7 mouse cellular contexts compared by ENCODE assay signal in the genomic region with DNA sequence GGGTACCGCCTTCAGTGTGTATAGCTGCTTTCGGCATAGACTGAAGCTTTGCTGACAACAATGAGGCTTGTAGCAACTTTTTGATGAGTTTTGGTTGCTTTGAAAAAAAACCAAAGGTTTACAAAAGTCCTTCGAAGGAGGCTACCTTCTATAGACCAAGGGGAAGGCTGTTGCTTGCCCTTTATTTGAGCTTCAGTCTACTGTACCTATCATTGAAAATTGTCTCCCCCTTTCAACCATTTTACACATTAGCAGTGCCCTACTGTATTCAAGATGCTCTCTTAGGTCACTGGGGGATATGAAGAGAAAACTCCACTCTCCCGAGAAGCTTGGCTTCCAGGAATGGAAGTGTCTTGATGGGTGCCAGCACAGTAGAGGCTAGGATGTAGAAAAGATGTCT.
DNase-seq lines count a peak whose midpoint lies in the region; ATAC-seq lines count a peak whose summit lies in the region.

No protein-coding gene starts in this region.

- DNase-seq in forebrain, embryonic 10.5 days (ENCODE audit: extremely low spot score, low spot score), result no peak
- DNase-seq in thymus, postnatal 4 days, result no peak
- no peak for DNase-seq in lung, postnatal 14 days

- no peak overlapping the region for H3K27ac ChIP-seq in forebrain, embryonic 10.5 days
- no peak overlapping the region; the same call in 1 of the 2 replicates for H3K27ac ChIP-seq in limb, embryonic 12.5 days
- no peak overlapping the region for H3K27ac ChIP-seq in stomach, embryonic 15.5 days

- H3K4me1 ChIP-seq in megakaryocyte, embryonic 14.5 days, result peaks cover 38% of the 10 kb centered on the region
- peaks cover 24% of the 10 kb centered on the region for H3K4me1 ChIP-seq in forebrain, embryonic 10.5 days
- H3K4me1 ChIP-seq in limb, embryonic 12.5 days (replicated peaks), result peaks cover 11% of the 10 kb centered on the region
- H3K4me1 ChIP-seq in stomach, embryonic 15.5 days, result no peaks in the 10 kb centered on the region

- H3K9me3 ChIP-seq in megakaryocyte, embryonic 14.5 days, result peaks cover 16% of the 10 kb centered on the region
- H3K9me3 ChIP-seq in forebrain, embryonic 10.5 days, result peaks cover 24% of the 10 kb centered on the region
- H3K9me3 ChIP-seq in limb, embryonic 12.5 days, result peaks cover 21% of the 10 kb centered on the region
- no peaks in the 10 kb centered on the region for H3K9me3 ChIP-seq in stomach, embryonic 15.5 days

- peak overlapping the region; percentile 95 for H3K9ac ChIP-seq in limb, embryonic 12.5 days (replicated peaks)
- no peak overlapping the region for H3K9ac ChIP-seq in stomach, embryonic 15.5 days

- peak overlapping the region; percentile 64 for H3K4me2 ChIP-seq in limb, embryonic 12.5 days
- H3K4me2 ChIP-seq in stomach, embryonic 15.5 days, result peak overlapping the region; percentile 82

- no peak for ATAC-seq in megakaryocyte, adult 5-6 weeks (ENCODE audit: poor library complexity, severe bottlenecking)
- no peak for ATAC-seq in limb, embryonic 12.5 days (ENCODE audit: insufficient number of reproducible peaks, insufficient read depth, low FRiP score, low TSS enrichment, low read depth)
- ATAC-seq in stomach, embryonic 15.5 days (ENCODE audit: insufficient read depth, low FRiP score, low read depth), result no peak

- WGBS in forebrain, embryonic 10.5 days, result 52% methylated on average over 4 of the region's 4 CpGs
- WGBS in limb, embryonic 12.5 days, result 51% methylated on average over 4 of the region's 4 CpGs
- 31% methylated on average over 4 of the region's 4 CpGs for WGBS in stomach, embryonic 15.5 days

- peaks cover 21% of the 10 kb centered on the region for H3K36me3 ChIP-seq in megakaryocyte, embryonic 14.5 days (replicated peaks; ENCODE audit: low read length)
- peaks cover 25% of the 10 kb centered on the region for H3K36me3 ChIP-seq in forebrain, embryonic 10.5 days (replicated peaks)
- peaks cover 8% of the 10 kb centered on the region; the same call in 1 of the 2 replicates for H3K36me3 ChIP-seq in limb, embryonic 12.5 days
- H3K36me3 ChIP-seq in stomach, embryonic 15.5 days, result no peaks in the 10 kb centered on the region

- H3K27me3 ChIP-seq in megakaryocyte, embryonic 14.5 days (replicated peaks), result peaks cover 3% of the 10 kb centered on the region
- H3K27me3 ChIP-seq in forebrain, embryonic 10.5 days (ENCODE audit: poor library complexity, severe bottlenecking), result peaks cover 32% of the 10 kb centered on the region
- peaks cover 25% of the 10 kb centered on the region for H3K27me3 ChIP-seq in limb, embryonic 12.5 days
- no peaks in the 10 kb centered on the region for H3K27me3 ChIP-seq in stomach, embryonic 15.5 days (replicated peaks)

- peak overlapping the region; percentile 96 for H3K4me3 ChIP-seq in megakaryocyte, embryonic 14.5 days (replicated peaks)
- H3K4me3 ChIP-seq in forebrain, embryonic 10.5 days, result peak overlapping the region; percentile 92
- peak overlapping the region; percentile 92 for H3K4me3 ChIP-seq in limb, embryonic 12.5 days (replicated peaks)
- peak overlapping the region; percentile 98 for H3K4me3 ChIP-seq in stomach, embryonic 15.5 days (replicated peaks)
